Mouse (Mus musculus) spleen, adult 2 months (tissue): ENCODE results near the gene Fbxw27.
"Not testable (repeated sequence)": the region's sequence is repeated elsewhere in the genome, so short reads cannot be mapped to it uniquely, and the experiment has no call there.

Experiments
- CTCF ChIP-seq: fragments of 200-500 bp; IDR thresholded peaks from 2 replicates; pipeline ENCODE4 v1.5.1; 2011; ENCODE audit warnings: mild to moderate bottlenecking, inconsistent platforms; ENCODE audit not compliant: insufficient read depth, insufficient read length, insufficient replicate concordance; ENCODE audit errors: extremely low read depth
- POLR2A ChIP-seq: fragments of 200-500 bp; IDR thresholded peaks from 2 replicates; pipeline ENCODE4 v1.6.1; 2011; ENCODE audit warnings: low read depth, low read length, inconsistent platforms

- not testable (repeated sequence) for TF ChIP-seq CTCF, POLR2A
Observed at GRCm38 (mm10) chr9:109766841-109767240, 23.6 kb downstream of the Fbxw27 start.
